Mouse (Mus musculus) heart, adult 2 months (tissue): Measurements from ENCODE around the gene Ppp2r1a.

Experiments
- CTCF ChIP-seq: fragments of 200-600 bp; IDR thresholded peaks from 2 replicates; pipeline ENCODE4 v1.8.1; 2022; ENCODE audit warnings: antibody characterized with exemption, mild to moderate bottlenecking, moderate library complexity
- EP300 ChIP-seq: fragments of 200-500 bp; IDR thresholded peaks from 2 replicates; pipeline ENCODE4 v1.6.1; 2011; ENCODE audit warnings: low read depth, low read length, control low read depth; ENCODE audit not compliant: insufficient read depth

GRCm38 (mm10) chr17:20904991-20905390, 40.1 kb upstream of the Ppp2r1a start, which contains the start of gene Vmn1r231:
- TF ChIP-seq EP300: no peak
- TF ChIP-seq CTCF: no peak
